Mouse (Mus musculus) heart, embryonic 12.5 days (tissue): ENCODE measurements around the gene Sun3. TPM values are rescaled to one million over a fixed set of nuclear protein-coding genes. Genes with fewer than 3 reads are reported as not detected.

ENCODE experiments used
- ATAC-seq: fragments of 200-750 bp; cut with Nextera tagmentation; 2 replicates; pipeline ENCODE4 v1.8.0; 2017; ENCODE audit warnings: moderate TSS enrichment, moderate library complexity; ENCODE audit not compliant: insufficient number of reproducible peaks, low FRiP score
- H3K27ac ChIP-seq: fragments of 300-500 bp; sonication (generic); 2 replicates; pipeline ENCODE4 v1.5.1; 2016; ENCODE audit warnings: mild to moderate bottlenecking, moderate library complexity; ENCODE audit not compliant: poor library complexity, severe bottlenecking
- H3K27me3 ChIP-seq: fragments of 300-500 bp; sonication (generic); replicated peaks from 2 replicates; pipeline ENCODE4 v1.6.1; 2016; ENCODE audit warnings: mild to moderate bottlenecking, moderate library complexity
- H3K36me3 ChIP-seq: fragments of 300-500 bp; sonication (generic); 2 replicates; pipeline ENCODE4 v1.6.1; 2016; ENCODE audit warnings: mild to moderate bottlenecking, moderate library complexity
- H3K4me1 ChIP-seq: fragments of 300-500 bp; sonication (generic); replicated peaks from 2 replicates; pipeline ENCODE4 v1.6.1; 2016; ENCODE audit warnings: mild to moderate bottlenecking
- H3K4me2 ChIP-seq: fragments of 300-500 bp; sonication (generic); 2 replicates; pipeline ENCODE4 v1.6.1; 2016; ENCODE audit warnings: mild to moderate bottlenecking, moderate library complexity
- H3K4me3 ChIP-seq: fragments of 300-500 bp; sonication (generic); 2 replicates; pipeline ENCODE4 v1.5.1; 2016; ENCODE audit warnings: mild to moderate bottlenecking
- H3K9ac ChIP-seq: fragments of 300-500 bp; sonication (generic); 2 replicates; pipeline ENCODE4 v1.6.1; 2016; ENCODE audit warnings: mild to moderate bottlenecking, moderate library complexity
- H3K9me3 ChIP-seq: fragments of 300-500 bp; sonication (generic); replicated peaks from 2 replicates; pipeline ENCODE4 v1.6.1; 2016; ENCODE audit warnings: mild to moderate bottlenecking, moderate library complexity
- WGBS: fragments of 180-500 bp; shearing (Covaris S2); methylation state at CpG from one replicate; pipeline ENCODE4 v1.1.7; 2016; 5-methylcytosine and 5-hydroxymethylcytosine counted together
- polyA plus RNA-seq: library from polyadenylated mRNA; unstranded; fragments of >200 nt; fragmentation: Nextera tagmentation; extraction: Ambion mirVana; gene quantifications from 2 replicates; pipeline ENCODE4 v1.2.1, GENCODE M21; 2016

The Sun3 gene
- 0.61 and 0.73 TPM in 2 replicates for polyA plus RNA-seq

DNA sequence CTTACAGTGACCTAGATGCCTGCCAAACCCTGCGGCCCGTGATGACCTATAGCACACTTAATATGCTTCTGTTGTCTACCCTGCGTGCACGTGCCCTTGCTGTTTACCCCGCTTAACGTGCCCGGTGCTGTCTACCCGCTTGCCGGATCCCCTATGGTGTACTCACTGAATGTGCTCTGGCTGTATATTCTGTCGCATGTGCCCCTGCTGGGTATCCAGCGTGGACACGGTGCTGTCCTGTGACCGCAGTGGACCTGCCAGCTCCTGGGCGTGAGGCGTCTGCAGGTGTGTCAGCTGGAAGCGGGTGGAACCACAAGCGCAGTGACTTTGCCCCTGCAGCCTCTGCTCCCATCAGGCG, at the start of gene Sun3:
Sun3 (minus strand) TSS at position 289 of the 358 bp plus-strand sequence.
- Histone ChIP-seq H3K27me3 (0 out of 2 replicates have a peak, but pooled peaks cover 9% of the 10 kb centered on the region), H3K9me3 (no peaks in the 10 kb centered on the region), H3K27ac (peak within 1 kb of the TSS; percentile 89), H3K4me2 (peak within 1 kb of the TSS; percentile 97), H3K9ac (peak within 1 kb of the TSS; percentile 42), H3K4me3 (peak within 1 kb of the TSS; percentile 55), H3K4me1 (peaks cover 42% of the 10 kb centered on the region), H3K36me3 (no peaks in the 10 kb centered on the region)
- peak; percentile 52 for ATAC-seq
- WGBS: 1% methylated on average over 18 of the region's 18 CpGs

DNA sequence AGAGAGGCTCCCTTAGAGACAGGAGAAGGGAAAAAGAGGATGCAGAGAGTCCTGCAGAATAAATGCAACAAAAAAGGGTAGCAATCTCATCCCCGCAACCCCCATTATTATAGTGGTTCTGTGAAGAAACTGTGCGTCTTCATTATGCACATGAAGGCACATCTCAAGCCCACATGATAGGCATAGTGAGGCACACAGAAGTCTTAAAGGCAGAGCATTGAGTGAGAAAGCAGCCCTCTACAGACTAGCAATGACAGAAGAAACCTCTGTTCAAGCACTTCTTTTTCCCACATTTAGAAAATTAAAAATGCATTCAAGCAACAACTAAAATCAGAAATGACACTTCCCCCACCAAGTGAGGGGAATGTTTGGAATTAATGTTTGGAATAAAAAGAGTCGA, 27.7 kb upstream of the Sun3 start:
- no peak overlapping the region for H3K27ac ChIP-seq
- no peaks in the 10 kb centered on the region for H3K36me3 ChIP-seq
- no peaks in the 10 kb centered on the region for H3K4me1 ChIP-seq
- no peak overlapping the region for H3K4me2 ChIP-seq
- no peaks in the 10 kb centered on the region for H3K27me3 ChIP-seq
- H3K9ac ChIP-seq: no peak overlapping the region
- H3K9me3 ChIP-seq: no peaks in the 10 kb centered on the region
- WGBS: 81% methylated on average over 3 of the region's 3 CpGs
- ATAC-seq: no peak
- H3K4me3 ChIP-seq: no peak overlapping the region

DNA sequence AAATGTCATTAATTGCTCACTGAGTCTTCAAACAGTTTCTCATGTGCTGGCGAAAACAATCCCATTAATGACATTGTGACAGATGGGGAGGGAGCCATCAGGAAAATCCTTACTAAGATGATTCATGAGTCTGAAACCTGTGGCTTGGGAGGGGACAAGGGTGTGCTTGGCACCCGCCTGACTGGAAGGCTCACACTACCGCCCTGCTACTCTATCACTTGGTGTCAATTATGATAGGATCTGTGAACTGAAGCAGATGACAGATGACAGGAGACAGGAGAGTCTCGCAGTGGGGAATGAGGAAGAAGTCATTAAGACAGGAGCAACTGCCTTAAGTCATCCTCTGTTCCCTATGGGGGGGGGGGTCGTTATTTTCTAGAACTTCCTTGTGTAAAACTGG, 11.7 kb upstream of the Sun3 start:
- WGBS: 32% methylated on average over 5 of the region's 5 CpGs
- H3K4me2 ChIP-seq: no peak overlapping the region
- no peaks in the 10 kb centered on the region for H3K36me3 ChIP-seq
- H3K9ac ChIP-seq: no peak overlapping the region
- H3K4me3 ChIP-seq: no peak overlapping the region
- peaks cover 3% of the 10 kb centered on the region for H3K4me1 ChIP-seq
- no peaks in the 10 kb centered on the region for H3K9me3 ChIP-seq
- no peak for ATAC-seq
- no peaks in the 10 kb centered on the region for H3K27me3 ChIP-seq
- no peak overlapping the region for H3K27ac ChIP-seq

DNA sequence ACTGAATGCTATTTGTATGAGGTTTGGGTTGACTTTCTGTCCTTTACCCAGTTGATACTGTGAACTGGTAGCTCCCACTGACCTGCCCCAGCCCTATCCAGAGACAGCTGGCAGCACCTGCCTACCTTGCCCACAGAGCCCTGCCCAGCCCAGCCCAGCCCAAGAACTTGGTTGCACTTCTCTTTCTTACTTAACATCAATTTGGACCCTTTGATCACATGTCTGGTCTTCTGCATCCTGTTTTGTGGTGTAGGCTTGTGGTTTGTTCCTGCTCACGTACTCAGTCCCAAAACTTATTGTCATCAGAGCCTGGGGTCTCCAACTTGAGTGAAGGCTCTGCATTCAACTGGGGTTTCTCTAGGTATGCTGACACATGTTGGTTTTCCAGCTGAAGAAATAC, 11.2 kb upstream of the Sun3 start:
- H3K4me1 ChIP-seq: peaks cover 3% of the 10 kb centered on the region
- H3K9ac ChIP-seq: no peak overlapping the region
- no peaks in the 10 kb centered on the region for H3K36me3 ChIP-seq
- WGBS: 70% methylated on average over 1 of the region's 1 CpGs
- no peak overlapping the region for H3K4me2 ChIP-seq
- no peaks in the 10 kb centered on the region for H3K27me3 ChIP-seq
- ATAC-seq: no peak
- no peak overlapping the region for H3K27ac ChIP-seq
- H3K9me3 ChIP-seq: no peaks in the 10 kb centered on the region
- no peak overlapping the region for H3K4me3 ChIP-seq

DNA sequence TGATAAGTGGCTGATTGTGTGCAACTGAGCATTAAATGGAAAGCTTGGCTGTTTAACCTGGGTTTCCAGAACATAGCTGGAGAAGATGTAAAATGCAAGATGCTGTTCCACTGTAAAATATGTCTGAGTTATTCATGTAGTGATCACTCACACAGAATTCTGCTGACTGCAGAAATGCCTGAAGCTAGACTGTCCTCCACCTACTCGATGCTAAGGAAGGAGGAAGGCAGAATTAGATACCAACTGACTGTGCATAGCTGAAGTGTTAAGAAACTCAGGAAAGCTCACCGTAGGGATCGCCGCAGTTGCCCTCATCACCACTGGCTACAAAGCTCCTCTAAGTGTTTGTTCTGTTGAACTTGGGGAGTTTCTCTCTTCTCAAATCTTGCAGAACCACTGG, 8.9 kb upstream of the Sun3 start:
- H3K27me3 ChIP-seq: no peaks in the 10 kb centered on the region
- no peak overlapping the region for H3K27ac ChIP-seq
- WGBS: 82% methylated on average over 4 of the region's 4 CpGs
- peaks cover 3% of the 10 kb centered on the region for H3K4me1 ChIP-seq
- no peaks in the 10 kb centered on the region for H3K36me3 ChIP-seq
- no peak overlapping the region for H3K4me2 ChIP-seq
- no peak for ATAC-seq
- no peak overlapping the region for H3K4me3 ChIP-seq
- no peak overlapping the region for H3K9ac ChIP-seq
- H3K9me3 ChIP-seq: no peaks in the 10 kb centered on the region

DNA sequence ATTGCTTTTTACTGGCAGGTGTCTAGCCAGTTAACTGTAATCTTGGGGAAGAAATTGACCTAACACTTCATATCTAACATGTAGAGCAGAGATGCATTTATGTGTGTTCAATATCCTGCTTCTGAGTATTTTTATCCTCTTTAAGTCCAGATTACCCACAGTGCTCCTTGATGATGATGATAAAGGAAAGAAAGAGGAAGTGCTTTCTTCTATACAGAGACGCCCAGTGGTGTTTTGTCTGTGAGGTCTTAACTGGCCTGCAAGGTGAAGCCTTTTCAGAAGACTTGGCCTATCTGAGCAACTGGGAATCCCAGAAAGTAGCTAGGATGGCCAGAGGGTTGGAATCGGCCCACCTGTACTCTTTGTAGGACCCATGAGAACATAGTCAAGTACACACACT, 8.1 kb upstream of the Sun3 start:
- Histone ChIP-seq H3K4me2 (no peak overlapping the region), H3K9ac (no peak overlapping the region), H3K36me3 (no peaks in the 10 kb centered on the region), H3K4me1 (peaks cover 8% of the 10 kb centered on the region), H3K9me3 (no peaks in the 10 kb centered on the region), H3K27ac (no peak overlapping the region), H3K4me3 (no peak overlapping the region), H3K27me3 (no peaks in the 10 kb centered on the region)
- no peak for ATAC-seq
- 80% methylated on average over 2 of the region's 2 CpGs for WGBS

DNA sequence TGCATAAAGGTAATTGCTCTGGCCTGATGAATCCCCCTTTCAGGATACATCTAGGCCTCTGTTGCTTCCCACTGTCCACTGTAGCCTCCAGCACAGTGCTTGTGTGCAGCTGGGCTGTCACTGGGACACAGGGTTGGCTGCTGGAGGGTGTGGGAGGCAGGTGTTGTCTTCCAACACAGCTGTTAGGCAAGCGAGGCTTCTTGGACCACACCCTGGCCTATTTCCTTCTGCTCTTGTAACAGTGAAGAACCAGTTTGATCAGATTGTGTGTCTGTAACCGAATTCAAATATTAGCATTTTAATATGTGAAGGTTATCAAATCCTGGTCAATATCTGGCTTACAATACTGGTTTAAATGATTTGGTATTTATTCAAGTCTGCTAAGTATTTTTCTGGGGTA, 3.1 kb upstream of the Sun3 start:
- WGBS: 81% methylated on average over 2 of the region's 2 CpGs
- Histone ChIP-seq H3K27me3 (0 out of 2 replicates have a peak, but pooled peaks cover 9% of the 10 kb centered on the region), H3K27ac (no peak overlapping the region), H3K4me1 (peaks cover 29% of the 10 kb centered on the region), H3K4me2 (no peak overlapping the region), H3K36me3 (no peaks in the 10 kb centered on the region), H3K4me3 (no peak overlapping the region), H3K9me3 (no peaks in the 10 kb centered on the region), H3K9ac (no peak overlapping the region)
- ATAC-seq: no peak

DNA sequence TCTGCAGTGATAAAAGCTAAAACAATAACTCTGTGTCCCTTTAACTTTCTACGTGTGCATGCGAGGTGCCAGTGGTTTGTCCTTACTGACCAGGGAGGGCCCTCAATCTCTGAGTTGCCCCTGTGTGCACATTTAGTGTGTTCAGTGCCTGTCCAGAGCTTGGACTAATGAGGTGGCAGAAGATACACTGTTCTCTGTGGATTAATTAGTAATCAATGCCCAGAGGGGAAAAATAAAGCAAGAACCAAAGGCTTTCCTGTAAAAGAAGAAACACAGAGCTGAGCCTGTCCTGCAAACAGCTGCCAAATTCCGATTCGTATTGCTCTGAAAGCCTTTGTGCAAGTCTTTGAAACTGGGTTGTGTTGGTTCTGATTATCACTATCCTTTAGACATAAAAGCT, 1.4 kb upstream of the Sun3 start:
- Histone ChIP-seq H3K4me3 (no peak overlapping the region), H3K4me1 (peaks cover 41% of the 10 kb centered on the region), H3K9me3 (no peaks in the 10 kb centered on the region), H3K9ac (no peak overlapping the region), H3K27ac (no peak overlapping the region), H3K27me3 (0 out of 2 replicates have a peak, but pooled peaks cover 9% of the 10 kb centered on the region), H3K4me2 (peak overlapping the region; percentile 97; the same call in 1 of the 2 replicates), H3K36me3 (no peaks in the 10 kb centered on the region)
- no peak for ATAC-seq
- WGBS: 84% methylated on average over 4 of the region's 4 CpGs

DNA sequence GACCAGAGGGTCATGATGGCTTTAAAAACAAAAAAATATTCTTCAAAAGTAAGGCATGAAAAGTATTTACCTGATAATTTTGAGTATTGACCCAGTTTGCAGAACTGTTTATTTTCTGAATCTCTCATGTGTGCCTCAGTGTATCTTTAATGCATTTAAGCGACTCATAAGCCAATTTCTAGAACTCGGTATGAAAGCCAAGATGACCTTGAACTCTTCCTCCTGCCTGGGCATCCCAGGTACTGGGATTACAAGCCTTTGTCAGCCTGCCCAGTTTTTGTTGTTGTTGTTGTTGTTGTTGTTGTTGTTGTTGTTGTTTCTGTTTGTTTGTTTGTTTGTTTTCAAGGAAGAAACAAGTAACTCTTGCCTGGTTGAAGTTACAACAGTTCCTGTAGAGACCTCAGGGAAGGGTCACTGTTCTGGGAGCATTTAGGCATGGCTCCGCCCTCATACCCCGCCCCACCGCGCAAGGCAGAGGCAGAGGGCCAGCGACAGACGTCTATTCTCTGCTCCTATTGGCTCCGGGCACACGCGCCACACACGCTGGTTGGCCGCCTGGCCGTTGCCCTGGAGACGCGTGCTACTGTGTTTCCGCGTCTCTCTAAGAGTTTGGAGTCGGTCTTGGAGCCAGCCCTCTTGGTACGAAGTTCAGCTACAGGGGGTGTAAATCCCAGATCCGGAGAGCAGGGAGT, 634 bp downstream of the Sun3 start, which contains the start of gene Gm11992:
Gm11992 (plus strand) TSS at position 584 of the 692 bp plus-strand sequence.
- Histone ChIP-seq H3K27ac (peak within 1 kb of the TSS; percentile 89), H3K9me3 (no peaks in the 10 kb centered on the region), H3K36me3 (no peaks in the 10 kb centered on the region), H3K4me3 (peak within 1 kb of the TSS; percentile 55), H3K4me2 (peak within 1 kb of the TSS; percentile 97), H3K9ac (peak within 1 kb of the TSS; percentile 42), H3K27me3 (0 out of 2 replicates have a peak, but pooled peaks cover 9% of the 10 kb centered on the region), H3K4me1 (peaks cover 42% of the 10 kb centered on the region)
- 4% methylated on average over 21 of the region's 21 CpGs for whole genome bisulfite sequencing
- ATAC-seq: peak; percentile 93

DNA sequence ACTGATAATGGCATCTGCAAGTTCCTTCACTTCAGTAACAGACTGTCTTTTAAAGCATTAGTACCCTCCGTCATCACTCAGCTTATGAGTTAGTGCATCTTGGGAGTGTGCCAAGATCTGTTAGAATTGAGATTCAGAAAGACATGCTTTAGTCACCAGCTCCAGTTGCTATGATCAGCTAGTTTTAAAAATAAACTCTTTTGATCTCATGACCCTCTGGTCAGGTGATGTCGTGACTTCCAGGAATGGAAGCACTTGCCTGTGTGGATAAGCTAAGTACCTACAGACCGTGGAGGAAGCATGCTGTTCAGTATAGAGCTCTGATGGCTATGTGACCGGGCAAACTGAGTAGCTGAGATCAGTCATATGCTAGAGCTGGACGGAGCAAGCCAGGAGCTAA, 1.7 kb downstream of the Sun3 start:
- H3K27ac ChIP-seq: peak overlapping the region; percentile 89

DNA sequence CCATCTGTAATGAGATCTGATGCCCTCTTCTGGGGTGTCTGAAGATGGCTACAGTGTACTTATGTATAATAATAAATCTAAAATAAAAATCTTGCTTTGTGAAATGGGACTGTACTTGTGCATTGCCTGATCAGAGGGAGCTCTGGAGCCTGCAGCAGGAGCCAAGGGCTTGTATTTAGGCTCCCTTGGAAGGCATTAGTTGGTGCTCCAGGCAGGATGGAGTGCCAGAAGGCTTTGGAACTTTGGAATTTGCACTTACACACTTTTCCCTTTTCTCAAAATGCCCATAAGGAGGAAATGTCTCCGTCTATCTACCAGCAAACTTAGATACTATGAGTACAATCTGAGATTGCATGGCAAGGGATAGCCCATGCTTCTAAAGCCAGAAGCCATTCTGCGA, 2.2 kb downstream of the Sun3 start:
- H3K4me1 ChIP-seq: peaks cover 37% of the 10 kb centered on the region
- H3K9ac ChIP-seq: no peak overlapping the region
- H3K4me2 ChIP-seq: peak overlapping the region; percentile 24
- H3K4me3 ChIP-seq: no peak overlapping the region
- peak overlapping the region; percentile 82 for H3K27ac ChIP-seq
- WGBS: 66% methylated on average over 2 of the region's 2 CpGs
- H3K27me3 ChIP-seq: 0 out of 2 replicates have a peak, but pooled peaks cover 9% of the 10 kb centered on the region
- ATAC-seq: no peak
- H3K9me3 ChIP-seq: no peaks in the 10 kb centered on the region
- no peaks in the 10 kb centered on the region for H3K36me3 ChIP-seq

More for the DNA sequence above, 1.7 kb downstream of the Sun3 start:
- Histone ChIP-seq H3K4me2 (peak overlapping the region; percentile 24), H3K4me3 (no peak overlapping the region), H3K9me3 (no peaks in the 10 kb centered on the region), H3K36me3 (no peaks in the 10 kb centered on the region), H3K9ac (no peak overlapping the region), H3K4me1 (peaks cover 37% of the 10 kb centered on the region), H3K27me3 (0 out of 2 replicates have a peak, but pooled peaks cover 9% of the 10 kb centered on the region)
- 31% methylated on average over 5 of the region's 5 CpGs for WGBS
- ATAC-seq: peak; percentile 71

DNA sequence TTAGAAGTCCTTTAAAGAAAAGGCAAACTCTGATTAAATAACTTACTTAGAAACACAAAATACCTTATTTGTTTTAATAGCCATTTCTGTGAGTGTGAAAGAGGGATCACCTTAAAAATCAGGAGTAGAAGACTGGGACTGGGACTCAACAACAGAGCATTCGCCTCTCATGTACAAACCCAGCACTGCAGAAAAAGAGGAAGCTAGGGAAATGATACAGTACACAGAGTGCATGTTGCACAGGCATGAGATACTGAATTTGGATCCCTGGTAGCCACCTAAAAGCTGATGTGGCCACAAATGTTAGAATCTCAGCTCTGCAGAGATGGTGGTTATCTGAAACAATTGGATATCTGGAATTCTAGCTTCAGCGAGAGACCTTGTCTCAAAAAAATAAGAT, 17.3 kb downstream of the Sun3 start:
- no peaks in the 10 kb centered on the region for H3K9me3 ChIP-seq
- WGBS: 71% methylated on average over 2 of the region's 2 CpGs
- no peak overlapping the region for H3K4me3 ChIP-seq
- no peaks in the 10 kb centered on the region for H3K4me1 ChIP-seq
- no peak overlapping the region for H3K27ac ChIP-seq
- ATAC-seq: no peak
- H3K36me3 ChIP-seq: no peaks in the 10 kb centered on the region
- no peaks in the 10 kb centered on the region for H3K27me3 ChIP-seq
- no peak overlapping the region for H3K4me2 ChIP-seq
- no peak overlapping the region for H3K9ac ChIP-seq
